Mouse (Mus musculus): Measurements from ENCODE around the gene Wipf1. TPM values are rescaled to one million over a fixed set of nuclear protein-coding genes. Genes with fewer than 3 reads are reported as not detected.

The Wipf1 gene
- 15.1 TPM in 2 replicates for polyA plus RNA-seq (2015; fragmentation: Nextera tagmentation; extraction: Ambion mirVana)

DNA sequence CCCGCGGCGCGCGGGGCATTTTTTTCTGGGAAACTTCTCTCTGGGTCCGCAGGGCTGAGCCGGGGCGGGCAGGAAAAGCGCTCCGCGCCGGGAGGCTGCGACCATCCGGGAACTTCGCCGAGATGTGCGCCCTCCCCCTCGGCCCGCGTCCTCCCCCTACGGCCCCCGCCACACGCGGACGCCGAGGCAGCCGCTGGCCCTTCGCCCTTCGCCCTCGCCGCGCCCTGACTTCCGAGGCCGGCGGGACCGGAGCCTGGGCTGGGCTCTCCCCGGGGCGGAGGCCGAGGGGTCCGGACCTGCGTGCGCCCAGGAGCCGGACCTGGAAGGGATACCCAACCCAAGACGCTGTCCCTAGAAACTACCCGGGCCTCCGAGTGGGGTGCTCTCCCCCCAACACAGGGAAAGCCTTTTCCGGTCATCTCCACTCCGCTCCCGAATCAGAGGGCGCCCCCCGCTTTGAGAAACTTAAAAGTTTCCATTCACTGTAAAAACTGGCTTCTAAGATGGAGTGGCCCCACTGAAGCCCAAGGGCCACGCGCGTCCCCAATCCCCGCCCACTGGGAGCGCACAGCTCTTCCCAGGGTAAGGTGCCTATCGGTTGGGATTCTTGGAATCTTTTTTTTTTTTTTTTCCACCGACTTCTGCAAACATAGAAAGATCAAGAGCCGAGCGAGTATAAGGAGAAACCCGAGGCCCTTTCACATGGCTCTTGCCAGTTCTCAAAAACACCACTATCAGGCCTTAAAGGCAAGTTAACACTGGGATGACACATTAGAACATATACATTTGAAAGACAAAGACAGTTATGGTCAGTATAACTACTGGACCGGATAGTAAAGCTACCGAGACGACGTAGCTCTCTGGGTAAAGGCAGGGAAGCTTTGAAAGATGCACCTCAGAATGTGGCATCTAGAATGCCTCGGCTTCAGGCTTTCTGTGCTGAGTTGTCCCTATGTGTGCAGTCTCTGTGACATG, at the start of gene Wipf1:
Gene Wipf1, minus strand, starts transcription at position 379 of the 975 bp plus-strand sequence.
- peak within 1 kb of the TSS; percentile 92 for H3K9ac ChIP-seq
- WGBS, result 2% methylated on average over 65 of the region's 66 CpGs
- H3K27me3 ChIP-seq, result no peaks in the 10 kb centered on the region

DNA sequence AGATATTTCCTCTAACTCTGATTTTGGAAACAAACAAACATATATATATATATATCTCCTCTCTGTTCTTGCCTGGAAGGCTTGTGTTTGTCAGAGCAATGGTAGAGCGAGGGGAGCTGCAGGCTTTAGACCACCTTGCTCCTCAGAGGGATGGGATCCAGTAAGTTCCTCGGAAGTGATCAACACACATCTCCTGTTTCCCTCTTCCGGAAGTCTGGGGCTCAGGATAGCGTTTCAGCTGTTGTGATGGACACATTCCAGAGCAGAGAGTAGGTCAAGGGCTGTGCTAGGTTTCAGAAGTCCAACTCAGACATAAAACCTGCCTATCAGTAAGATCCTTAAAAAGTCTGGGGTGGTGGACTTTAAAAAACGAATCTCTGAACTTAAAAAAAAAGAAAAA, 49.6 kb upstream of the Wipf1 start:
- Histone ChIP-seq H3K36me3 (no peaks in the 10 kb centered on the region), H3K4me3 (no peak overlapping the region), H3K9me3 (no peaks in the 10 kb centered on the region), H3K4me1 (peaks cover 4% of the 10 kb centered on the region; the same call in 1 of the 2 replicates), H3K27ac (no peak overlapping the region), H3K9ac (no peak overlapping the region), H3K27me3 (no peaks in the 10 kb centered on the region), H3K4me2 (no peak overlapping the region)
- WGBS, result 52% methylated on average over 5 of the region's 5 CpGs
- no peak for ATAC-seq (ENCODE audit: insufficient number of reproducible peaks, low FRiP score, low TSS enrichment, low read depth)

More for the DNA sequence above, at the start of gene Wipf1:
- peak within 1 kb of the TSS; percentile 77 for H3K4me2 ChIP-seq
- peak within 1 kb of the TSS; percentile 91 for H3K4me3 ChIP-seq
- no peaks in the 10 kb centered on the region for H3K9me3 ChIP-seq
- H3K36me3 ChIP-seq, result peaks cover 3% of the 10 kb centered on the region; the same call in 1 of the 2 replicates
- ATAC-seq (ENCODE audit: insufficient number of reproducible peaks, low FRiP score, low TSS enrichment, low read depth), result peak; percentile 82
- peak within 1 kb of the TSS; percentile 94 for H3K27ac ChIP-seq
- peaks cover 20% of the 10 kb centered on the region for H3K4me1 ChIP-seq

DNA sequence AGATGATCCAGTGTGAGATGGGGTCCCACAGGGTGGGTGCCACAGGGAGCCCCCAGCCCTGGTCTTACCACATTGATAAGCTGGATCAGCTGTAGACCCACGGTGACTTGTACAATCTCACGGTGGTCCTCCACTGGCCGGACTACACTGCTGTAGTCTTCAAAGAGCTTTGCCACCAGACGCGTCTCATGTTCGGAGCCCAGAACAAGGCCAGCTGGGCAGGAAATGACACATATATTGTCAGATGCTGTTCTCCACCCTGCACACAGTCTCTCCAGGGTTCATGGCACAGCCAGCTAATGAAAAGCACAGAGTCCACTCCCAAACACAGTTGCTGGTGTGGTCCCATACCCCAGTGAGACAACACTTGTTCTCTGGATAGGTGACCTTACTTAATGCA, 44.9 kb upstream of the Wipf1 start:
- Histone ChIP-seq H3K4me3 (no peak overlapping the region), H3K27ac (no peak overlapping the region), H3K9me3 (no peaks in the 10 kb centered on the region), H3K4me2 (no peak overlapping the region), H3K27me3 (no peaks in the 10 kb centered on the region), H3K36me3 (no peaks in the 10 kb centered on the region), H3K9ac (no peak overlapping the region), H3K4me1 (peaks cover 12% of the 10 kb centered on the region)
- 59% methylated on average over 6 of the region's 6 CpGs for WGBS
- ATAC-seq (ENCODE audit: insufficient number of reproducible peaks, low FRiP score, low TSS enrichment, low read depth), result no peak

DNA sequence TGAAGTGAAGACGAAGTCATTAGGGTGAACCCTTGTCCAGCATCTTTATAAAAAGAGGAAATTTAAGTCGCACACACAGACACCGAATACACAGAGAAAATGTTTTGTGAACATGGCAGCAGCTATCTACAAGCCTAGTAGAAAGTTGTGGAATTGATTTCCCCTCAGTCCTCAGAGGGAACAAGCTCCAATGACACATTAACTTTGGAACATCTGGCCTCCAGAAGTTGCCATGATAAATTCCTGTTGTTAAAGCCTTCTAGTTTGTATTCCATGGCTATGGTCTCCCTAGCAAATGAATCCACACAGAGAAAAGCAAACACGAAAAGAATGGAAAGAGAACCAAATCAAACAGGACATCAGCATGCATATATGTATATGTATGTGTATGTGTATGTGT, 44.0 kb upstream of the Wipf1 start:
- Histone ChIP-seq H3K4me1 (peaks cover 12% of the 10 kb centered on the region), H3K9me3 (no peaks in the 10 kb centered on the region), H3K4me2 (no peak overlapping the region), H3K27me3 (no peaks in the 10 kb centered on the region), H3K36me3 (no peaks in the 10 kb centered on the region), H3K27ac (peak overlapping the region; percentile 67; the same call in 1 of the 2 replicates), H3K9ac (no peak overlapping the region), H3K4me3 (no peak overlapping the region)
- ATAC-seq (ENCODE audit: insufficient number of reproducible peaks, low FRiP score, low TSS enrichment, low read depth), result no peak
- WGBS, result 63% methylated on average over 4 of the region's 4 CpGs

DNA sequence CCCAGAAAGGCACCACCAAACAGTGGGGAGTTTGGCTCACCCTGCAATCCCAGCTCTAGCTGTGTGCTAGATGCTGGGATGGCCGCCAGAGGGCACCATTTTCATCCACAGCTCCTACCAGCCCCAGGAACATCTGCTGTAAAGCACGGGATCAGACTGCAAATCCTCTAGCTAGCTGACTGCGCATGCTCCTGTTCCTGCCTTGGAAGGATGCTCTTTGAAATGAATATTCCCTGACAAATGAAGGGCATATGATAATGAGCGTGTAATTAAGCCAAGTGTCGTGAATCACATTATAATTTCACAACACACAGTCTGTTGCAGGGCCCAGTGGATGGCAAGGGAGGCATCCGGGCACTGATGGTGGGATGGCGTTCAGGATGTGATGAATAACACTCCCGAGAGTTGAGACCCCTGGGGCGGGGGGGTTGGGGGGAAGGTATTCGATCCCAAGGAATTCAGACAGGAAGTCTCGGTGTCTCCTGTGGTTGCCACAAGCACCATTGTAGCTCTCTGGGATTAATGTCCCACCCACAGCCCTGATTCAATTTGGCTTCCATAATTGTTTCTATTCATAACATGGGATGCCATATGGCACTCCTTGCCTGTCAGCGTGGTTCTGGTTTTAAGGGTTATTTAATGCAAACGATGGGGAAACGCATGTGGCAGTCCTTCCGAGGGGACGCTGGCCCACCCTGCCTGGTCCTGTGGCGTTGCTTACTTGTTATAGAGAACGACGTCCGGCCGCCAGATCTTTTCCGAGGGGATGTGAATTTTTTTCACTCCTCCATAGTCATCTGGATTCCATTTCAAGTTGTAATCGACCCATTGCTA, 43.2 kb upstream of the Wipf1 start:
- Histone ChIP-seq H3K9ac (no peak overlapping the region), H3K4me1 (peaks cover 12% of the 10 kb centered on the region), H3K4me2 (peak overlapping the region; percentile 37), H3K4me3 (peak overlapping the region; percentile 26), H3K27me3 (no peaks in the 10 kb centered on the region), H3K27ac (peak overlapping the region; percentile 67), H3K36me3 (no peaks in the 10 kb centered on the region), H3K9me3 (no peaks in the 10 kb centered on the region)
- ATAC-seq (ENCODE audit: insufficient number of reproducible peaks, low FRiP score, low TSS enrichment, low read depth), result peak; percentile 80; the same call in 1 of the 2 replicates
- 15% methylated on average over 23 of the region's 23 CpGs for WGBS

DNA sequence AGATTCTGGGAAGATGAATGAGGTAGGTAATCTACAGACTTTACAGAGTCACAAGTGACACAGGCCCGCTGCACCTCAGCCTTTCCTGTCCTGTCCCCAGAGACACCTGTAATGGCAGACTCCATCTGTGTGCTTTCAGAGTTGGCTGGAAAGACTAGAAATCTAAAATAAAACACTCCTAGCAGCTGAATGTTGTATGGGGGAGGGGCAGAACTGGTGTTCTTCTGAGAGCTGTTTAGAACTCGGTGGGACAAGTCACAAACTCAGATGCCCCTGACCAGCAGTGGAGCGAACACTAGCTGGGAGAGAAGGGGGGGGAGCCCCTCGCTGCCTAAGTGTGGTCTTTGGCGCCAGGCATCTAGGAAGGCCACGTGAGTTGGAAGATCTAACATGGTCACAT, 42.4 kb upstream of the Wipf1 start:
- Histone ChIP-seq H3K27me3 (no peaks in the 10 kb centered on the region), H3K9me3 (no peaks in the 10 kb centered on the region), H3K4me3 (no peak overlapping the region), H3K27ac (no peak overlapping the region), H3K4me2 (no peak overlapping the region), H3K9ac (no peak overlapping the region), H3K36me3 (no peaks in the 10 kb centered on the region), H3K4me1 (peaks cover 12% of the 10 kb centered on the region)
- 62% methylated on average over 6 of the region's 6 CpGs for WGBS
- no peak for ATAC-seq (ENCODE audit: insufficient number of reproducible peaks, low FRiP score, low TSS enrichment, low read depth)

DNA sequence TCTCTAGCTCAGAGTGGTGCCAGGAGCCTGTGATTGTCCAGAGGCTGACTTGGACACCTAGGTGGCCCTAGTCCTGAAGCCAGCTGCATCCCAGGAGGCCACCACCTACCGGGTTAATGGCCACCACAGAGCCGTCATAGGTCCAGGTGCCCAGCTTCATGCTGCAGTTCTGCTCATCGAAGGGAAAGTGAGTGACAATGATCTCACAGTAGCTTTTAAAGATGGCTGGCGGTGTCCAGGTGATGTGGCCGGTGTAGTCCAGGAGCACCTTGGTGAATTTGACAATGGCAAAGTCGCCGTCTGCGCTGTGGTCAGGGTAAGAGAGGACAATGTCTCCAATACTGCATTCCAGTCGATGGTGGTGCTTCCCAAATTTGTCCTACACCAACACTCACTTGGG, 41.8 kb upstream of the Wipf1 start:
- H3K27ac ChIP-seq, result no peak overlapping the region
- 93% methylated on average over 9 of the region's 9 CpGs for WGBS
- H3K4me2 ChIP-seq, result no peak overlapping the region
- peaks cover 8% of the 10 kb centered on the region for H3K4me1 ChIP-seq
- no peaks in the 10 kb centered on the region for H3K27me3 ChIP-seq
- H3K36me3 ChIP-seq, result no peaks in the 10 kb centered on the region
- no peak overlapping the region for H3K9ac ChIP-seq
- no peak overlapping the region for H3K4me3 ChIP-seq
- H3K9me3 ChIP-seq, result no peaks in the 10 kb centered on the region
- ATAC-seq (ENCODE audit: insufficient number of reproducible peaks, low FRiP score, low TSS enrichment, low read depth), result no peak

DNA sequence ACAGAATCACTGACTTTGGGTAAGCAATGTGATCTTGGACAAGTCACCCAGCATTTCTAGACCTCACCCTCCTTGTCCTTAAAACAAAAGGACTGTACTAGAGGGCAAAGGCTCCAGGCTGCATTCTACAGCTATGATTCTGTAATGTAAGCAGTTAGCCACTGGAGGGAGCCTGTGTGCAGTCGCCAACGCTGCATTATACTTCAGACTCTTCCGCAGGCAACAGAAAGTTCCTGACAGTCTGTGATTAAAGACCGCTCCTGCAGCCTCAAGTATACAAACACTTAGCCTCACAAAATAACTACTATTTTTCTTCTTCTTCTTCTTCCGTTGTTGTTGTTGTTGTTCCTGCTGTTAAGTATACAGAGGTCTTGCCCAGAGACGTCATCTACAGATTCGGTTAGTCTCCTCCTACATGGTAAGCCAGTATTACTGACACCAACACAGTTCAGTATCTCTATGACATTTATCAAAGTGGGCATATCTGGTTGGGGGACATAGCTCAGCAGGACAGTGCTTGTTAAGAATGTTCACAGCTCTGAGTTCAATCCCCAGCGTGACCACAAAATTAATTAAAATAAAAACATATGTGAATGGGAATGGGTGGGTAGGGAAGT, 37.6 kb upstream of the Wipf1 start:
- no peak for ATAC-seq (ENCODE audit: insufficient number of reproducible peaks, low FRiP score, low TSS enrichment, low read depth)
- WGBS, result 14% methylated on average over 8 of the region's 8 CpGs
- Histone ChIP-seq H3K36me3 (no peaks in the 10 kb centered on the region), H3K4me1 (peaks cover 3% of the 10 kb centered on the region; the same call in 1 of the 2 replicates), H3K9ac (no peak overlapping the region), H3K4me2 (peak overlapping the region; percentile 36; the same call in 1 of the 2 replicates), H3K9me3 (no peaks in the 10 kb centered on the region), H3K27ac (no peak overlapping the region), H3K27me3 (no peaks in the 10 kb centered on the region), H3K4me3 (peak overlapping the region; percentile 24)

DNA sequence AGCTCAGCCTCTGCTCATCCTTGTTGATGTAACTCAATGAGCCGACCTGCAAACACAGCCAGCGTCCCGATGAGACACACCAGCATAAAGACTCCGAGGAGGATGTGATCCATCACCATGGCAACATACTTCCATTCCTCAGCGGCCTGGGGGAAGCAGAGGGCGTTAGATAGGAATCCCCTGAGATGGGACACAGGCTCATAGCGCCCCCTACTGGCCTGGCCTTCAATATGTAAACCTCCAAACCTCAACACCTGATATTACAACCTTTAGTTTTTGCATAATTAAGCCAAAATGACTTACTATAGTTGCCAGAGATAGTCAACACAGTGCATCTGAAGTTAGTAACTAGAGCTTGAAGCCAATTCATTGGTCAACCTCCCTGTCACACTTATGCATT, 36.6 kb upstream of the Wipf1 start:
- 26% methylated on average over 7 of the region's 7 CpGs for WGBS
- peaks cover 10% of the 10 kb centered on the region for H3K4me1 ChIP-seq
- no peak for ATAC-seq (ENCODE audit: insufficient number of reproducible peaks, low FRiP score, low TSS enrichment, low read depth)

DNA sequence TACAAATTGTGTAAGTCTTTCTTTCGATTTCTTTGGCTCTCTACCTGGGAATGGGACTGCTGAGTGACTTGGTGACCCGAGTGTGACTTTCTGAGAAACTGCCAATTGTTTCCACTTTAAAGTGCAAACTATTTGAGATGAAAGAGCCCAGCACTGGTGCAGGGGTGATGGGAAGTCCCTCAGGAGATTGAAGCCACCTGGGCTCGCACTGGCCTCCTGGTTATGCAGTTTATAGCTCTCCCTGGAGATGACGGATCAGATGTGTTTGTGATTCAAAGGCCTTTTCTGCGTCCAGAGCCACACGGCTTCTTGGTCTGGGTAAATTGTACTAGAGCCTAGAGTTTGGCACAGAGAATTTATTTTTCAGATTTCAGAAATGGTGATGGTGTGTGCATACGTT, 34.2 kb upstream of the Wipf1 start:
- H3K4me3 ChIP-seq, result no peak overlapping the region
- WGBS, result 23% methylated on average over 7 of the region's 7 CpGs
- peaks cover 17% of the 10 kb centered on the region for H3K4me1 ChIP-seq
- H3K27ac ChIP-seq, result no peak overlapping the region
- H3K36me3 ChIP-seq, result no peaks in the 10 kb centered on the region
- no peak for ATAC-seq (ENCODE audit: insufficient number of reproducible peaks, low FRiP score, low TSS enrichment, low read depth)
- no peak overlapping the region for H3K4me2 ChIP-seq
- H3K27me3 ChIP-seq, result no peaks in the 10 kb centered on the region
- H3K9ac ChIP-seq, result no peak overlapping the region
- no peaks in the 10 kb centered on the region for H3K9me3 ChIP-seq

More for the DNA sequence above, 36.6 kb upstream of the Wipf1 start:
- H3K27ac ChIP-seq, result no peak overlapping the region
- no peak overlapping the region for H3K4me2 ChIP-seq
- H3K9me3 ChIP-seq, result no peaks in the 10 kb centered on the region
- no peak overlapping the region for H3K9ac ChIP-seq
- H3K27me3 ChIP-seq, result no peaks in the 10 kb centered on the region
- H3K4me3 ChIP-seq, result no peak overlapping the region
- H3K36me3 ChIP-seq, result no peaks in the 10 kb centered on the region

DNA sequence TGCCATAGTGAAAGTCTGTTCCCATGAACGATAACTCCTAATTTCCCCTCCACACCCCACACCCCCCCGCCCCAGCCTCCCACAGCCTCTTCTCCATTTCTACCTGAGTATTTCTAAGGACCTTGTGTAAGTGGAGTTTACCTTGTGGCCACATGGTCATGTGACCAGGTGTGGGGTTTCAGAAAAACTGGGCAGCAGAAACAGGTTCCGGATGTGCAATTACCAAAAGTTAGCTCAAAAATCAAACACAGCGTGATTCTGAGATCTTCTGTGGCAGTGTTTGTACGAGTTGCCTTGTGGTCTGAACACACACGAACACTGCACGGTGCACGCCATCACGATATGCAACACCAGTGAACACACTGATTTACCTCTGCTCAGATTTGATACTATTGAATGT, 33.1 kb upstream of the Wipf1 start:
- Histone ChIP-seq H3K4me2 (no peak overlapping the region), H3K9me3 (no peaks in the 10 kb centered on the region), H3K9ac (no peak overlapping the region), H3K4me1 (peaks cover 17% of the 10 kb centered on the region), H3K36me3 (no peaks in the 10 kb centered on the region), H3K27me3 (no peaks in the 10 kb centered on the region), H3K4me3 (no peak overlapping the region), H3K27ac (no peak overlapping the region)
- no peak for ATAC-seq (ENCODE audit: insufficient number of reproducible peaks, low FRiP score, low TSS enrichment, low read depth)
- 81% methylated on average over 9 of the region's 9 CpGs for WGBS

All from limb, embryonic 15.5 days (tissue).